8 mouse cellular contexts compared by ENCODE assay signal in the genomic region with DNA sequence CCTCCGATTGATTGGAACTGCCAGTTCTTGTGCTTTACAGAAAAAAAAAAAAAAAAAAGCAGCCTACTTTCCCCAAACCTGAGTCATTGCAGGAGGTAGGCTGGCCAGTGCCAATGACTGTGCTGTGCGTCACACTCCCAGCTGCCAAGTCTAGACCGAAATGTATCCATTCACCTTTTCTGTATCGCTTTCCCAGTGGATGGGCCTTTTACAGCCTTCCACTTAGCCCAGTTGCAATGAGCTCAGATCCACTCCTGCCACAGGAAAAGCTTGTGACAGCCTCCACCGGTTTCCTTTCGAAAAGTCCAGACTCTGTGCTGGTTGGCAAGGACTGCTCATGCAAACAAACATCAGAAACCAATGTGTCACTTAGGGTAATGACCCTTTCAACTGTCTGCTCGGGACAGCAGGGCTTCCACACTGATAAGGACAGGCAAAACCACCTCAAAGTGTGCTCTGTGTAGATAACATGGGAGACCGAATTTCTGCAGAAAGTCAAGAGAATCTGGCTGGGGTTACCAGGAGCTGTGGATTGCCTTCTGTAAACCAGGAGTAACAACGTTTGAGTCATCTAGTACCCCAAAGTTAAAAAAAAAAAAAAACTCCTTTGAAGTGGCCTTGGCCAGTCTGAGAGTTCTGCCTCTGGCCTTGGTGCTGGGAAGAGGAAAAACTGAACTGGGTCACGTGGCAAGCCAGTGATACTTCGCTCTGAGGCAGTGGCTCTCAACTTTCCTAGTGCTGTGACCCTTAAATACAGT. TPM values are rescaled to one million over a fixed set of nuclear protein-coding genes. Genes with fewer than 3 reads are reported as not detected.
DNase-seq lines count a peak whose midpoint lies in the region; ATAC-seq and TF ChIP-seq lines count a peak whose summit lies in the region.

No protein-coding gene starts in this region.

- H3K27ac ChIP-seq in heart, embryonic 15.5 days = no peak overlapping the region
- H3K27ac ChIP-seq in liver, embryonic 15.5 days (replicated peaks) = peak overlapping the region; percentile 99
- H3K27ac ChIP-seq in thymus, adult 2 months (ENCODE audit: control insufficient read depth, insufficient read depth, low read length) = no peak overlapping the region

- no peak for TF ChIP-seq POLR2A in thymus, adult 2 months (IDR thresholded peaks at IDR 0.05; ENCODE audit: control insufficient read depth, extremely low read depth, insufficient read depth, low read length, poor library complexity)

- H3K79me3 ChIP-seq in C2C12 (ENCODE audit: low read depth) = peaks cover 21% of the 10 kb centered on the region

- DNase-seq in heart, postnatal 4 days = no peak
- peak; percentile 82 to 89 for DNase-seq in adrenal gland, postnatal 36 days
- no peak for DNase-seq in gastrocnemius, postnatal 4 days (ENCODE audit: low spot score in 2 of 2)
- DNase-seq in thymus, adult 2 months = no peak

- no peak overlapping the region for H3K9ac ChIP-seq in heart, embryonic 15.5 days
- H3K9ac ChIP-seq in liver, embryonic 15.5 days = peak overlapping the region; percentile 49

- WGBS in heart, embryonic 15.5 days = 32% methylated on average over 11 of the region's 11 CpGs
- 10% methylated on average over 11 of the region's 11 CpGs for WGBS in liver, embryonic 15.5 days (ENCODE audit: insufficient replicate concordance)
- 48% methylated on average over 11 of the region's 11 CpGs for WGBS in thymus, adult 2 months

- H3K36me3 ChIP-seq in heart, embryonic 15.5 days = peaks cover 5% of the 10 kb centered on the region; the same call in 1 of the 2 replicates
- peaks cover 39% of the 10 kb centered on the region for H3K36me3 ChIP-seq in C2C12 (ENCODE audit: control insufficient read depth, insufficient read depth)
- H3K36me3 ChIP-seq in liver, embryonic 15.5 days (replicated peaks) = peaks cover 45% of the 10 kb centered on the region
- H3K36me3 ChIP-seq in thymus, adult 2 months (ENCODE audit: control insufficient read depth, insufficient read depth, low read length) = no peaks in the 10 kb centered on the region

- H3K4me1 ChIP-seq in heart, embryonic 15.5 days (replicated peaks) = peaks cover 7% of the 10 kb centered on the region; the same call in 1 of the 2 replicates
- peaks cover 58% of the 10 kb centered on the region for H3K4me1 ChIP-seq in liver, embryonic 15.5 days (replicated peaks)
- H3K4me1 ChIP-seq in thymus, adult 2 months (replicated peaks; ENCODE audit: control insufficient read depth, insufficient read depth, low read length) = no peaks in the 10 kb centered on the region

- H3K9me3 ChIP-seq in heart, embryonic 15.5 days (replicated peaks) = no peaks in the 10 kb centered on the region
- no peaks in the 10 kb centered on the region for H3K9me3 ChIP-seq in liver, embryonic 15.5 days (replicated peaks)

- H3K79me2 ChIP-seq in C2C12 (ENCODE audit: control insufficient read depth, insufficient read depth) = peaks cover 36% of the 10 kb centered on the region

- no peak overlapping the region for H3K4me2 ChIP-seq in heart, embryonic 15.5 days
- peak overlapping the region; percentile 78 for H3K4me2 ChIP-seq in liver, embryonic 15.5 days

- no peak overlapping the region for H3K4me3 ChIP-seq in heart, embryonic 15.5 days
- H3K4me3 ChIP-seq in C2C12 (ENCODE audit: insufficient read depth, poor library complexity, severe bottlenecking) = no peak overlapping the region
- H3K4me3 ChIP-seq in liver, embryonic 15.5 days (replicated peaks) = peak overlapping the region; percentile 53
- H3K4me3 ChIP-seq in thymus, adult 2 months (ENCODE audit: control insufficient read depth, insufficient read depth, low read length) = no peak overlapping the region

- ATAC-seq in heart, embryonic 15.5 days (replicated peaks; ENCODE audit: insufficient number of reproducible peaks, insufficient read depth, low FRiP score, low read depth) = peak; percentile 20; the same call in 1 of the 2 replicates
- peak; percentile 97 for ATAC-seq in liver, embryonic 15.5 days (ENCODE audit: insufficient read depth)
- no peak for ATAC-seq in CD4-positive, CD25-positive, alpha-beta regulatory T cell, adult 4 months

- no peak overlapping the region for H3ac ChIP-seq in C2C12 (ENCODE audit: control insufficient read depth, insufficient read length, low read depth)

- H3K27me3 ChIP-seq in heart, embryonic 15.5 days = no peaks in the 10 kb centered on the region
- no peaks in the 10 kb centered on the region for H3K27me3 ChIP-seq in C2C12 (ENCODE audit: control insufficient read depth, insufficient read depth, insufficient read length)
- peaks cover 7% of the 10 kb centered on the region; the same call in 1 of the 2 replicates for H3K27me3 ChIP-seq in liver, embryonic 15.5 days
- no peaks in the 10 kb centered on the region for H3K27me3 ChIP-seq in thymus, adult 2 months (ENCODE audit: control insufficient read depth, insufficient read depth, low read length)

- TF ChIP-seq CTCF in C2C12 (IDR thresholded peaks at IDR 0.05; ENCODE audit: control insufficient read depth, insufficient read depth, insufficient read length) = no peak
- no peak for TF ChIP-seq CTCF in thymus, adult 2 months (IDR thresholded peaks at IDR 0.05; ENCODE audit: borderline replicate concordance, control insufficient read depth, extremely low read depth, insufficient read depth, low read length, poor library complexity)

TF ChIP-seq in C2C12, 6 proteins besides CTCF, POLR2A, EP300 and RAD21:
- TF ChIP-seq FOSL1 (IDR thresholded peaks at IDR 0.05; ENCODE audit: insufficient read depth, low read length, poor library complexity, severe bottlenecking) (peak; percentile 96), MYOD1 (IDR thresholded peaks at IDR 0.05; ENCODE audit: control insufficient read depth, insufficient read length, low read depth) (peak; percentile 83), USF1 (IDR thresholded peaks at IDR 0.05; ENCODE audit: low read depth) (peak; percentile 97), MYOG (IDR thresholded peaks at IDR 0.05; ENCODE audit: control insufficient read depth, extremely low read depth, insufficient read length) (no peak), CEBPB (IDR thresholded peaks at IDR 0.05; ENCODE audit: low read depth) (no peak), MAX (IDR thresholded peaks at IDR 0.05) (peak; percentile 11)

RNA-seq across cellular contexts. Expression of a gene that starts 12.0 kb away (rescaled TPM):
- 1.7 and 2.5 TPM in 2 replicates for polyA plus RNA-seq in heart, embryonic 15.5 days (2015; fragmentation: Nextera tagmentation; extraction: Ambion mirVana)
- 1 to 10 TPM; 1.2 to 1.7 TPM for total RNA-seq in heart, postnatal 4 days (2021)
- 5.0 TPM for polyA plus RNA-seq in C2C12 (2012; fragmentation: generic; extraction: Trizol)
- total RNA-seq in adrenal gland, postnatal 36 days (2021) = 1 to 10 TPM; 4.3 to 7.3 TPM
- 16.6 and 18.3 TPM in 2 replicates for polyA plus RNA-seq in liver, embryonic 15.5 days (2015; fragmentation: Nextera tagmentation; extraction: Ambion mirVana)
- under 1 TPM in 1 of 2 experiments, not detected in 1; 0.19 TPM for polyA plus RNA-seq in CD4-positive, CD25-positive, alpha-beta regulatory T cell, adult 4 months (2017; shearing (Covaris generic))
- under 1 TPM; 0.17 to 0.29 TPM for total RNA-seq in gastrocnemius, postnatal 4 days (2021)
- polyA plus RNA-seq in thymus, adult 2 months (2012; rRNA removed) = 0.78 and 0.98 TPM in 2 replicates

RNA-seq across cellular contexts. Expression of a gene that starts 26.8 kb away (rescaled TPM):
- 41.2 and 47.9 TPM in 2 replicates for polyA plus RNA-seq in heart, embryonic 15.5 days (2015; fragmentation: Nextera tagmentation; extraction: Ambion mirVana)
- 10 to 100 TPM; 36.7 to 37.1 TPM for total RNA-seq in heart, postnatal 4 days (2021)
- 33.3 TPM for polyA plus RNA-seq in C2C12 (2012; fragmentation: generic; extraction: Trizol)
- total RNA-seq in adrenal gland, postnatal 36 days (2021) = 10 to 100 TPM; 34.8 to 46.9 TPM
- polyA plus RNA-seq in liver, embryonic 15.5 days (2015; fragmentation: Nextera tagmentation; extraction: Ambion mirVana) = 26.0 and 28.1 TPM in 2 replicates
- polyA plus RNA-seq in CD4-positive, CD25-positive, alpha-beta regulatory T cell, adult 4 months (2017; shearing (Covaris generic)) = 10 to 100 TPM; 52.0 to 75.1 TPM
- 10 to 100 TPM; 25.3 to 27.2 TPM for total RNA-seq in gastrocnemius, postnatal 4 days (2021)
- polyA plus RNA-seq in thymus, adult 2 months (2012; rRNA removed) = 41.3 and 41.9 TPM in 2 replicates

RNA-seq across cellular contexts. Expression of a gene that starts 28.5 kb away (rescaled TPM):
- 57.5 and 69.4 TPM in 2 replicates for polyA plus RNA-seq in heart, embryonic 15.5 days (2015; fragmentation: Nextera tagmentation; extraction: Ambion mirVana)
- 100 to 1,000 TPM; 206 to 226 TPM for total RNA-seq in heart, postnatal 4 days (2021)
- polyA plus RNA-seq in C2C12 (2012; fragmentation: generic; extraction: Trizol) = 87.0 TPM
- 100 to 1,000 TPM; 205 to 213 TPM for total RNA-seq in adrenal gland, postnatal 36 days (2021)
- 13.0 and 15.7 TPM in 2 replicates for polyA plus RNA-seq in liver, embryonic 15.5 days (2015; fragmentation: Nextera tagmentation; extraction: Ambion mirVana)
- polyA plus RNA-seq in CD4-positive, CD25-positive, alpha-beta regulatory T cell, adult 4 months (2017; shearing (Covaris generic)) = 10 to 100 TPM in 1 of 2 experiments, 1 to 10 TPM in 1; 5.6 to 10.9 TPM
- total RNA-seq in gastrocnemius, postnatal 4 days (2021) = 100 to 1,000 TPM; 159 to 163 TPM
- 67.2 and 69.6 TPM in 2 replicates for polyA plus RNA-seq in thymus, adult 2 months (2012; rRNA removed)

Comparison
In these comparisons a context has a peak if more than half of its experiments do, and no peak if none do; other contexts are left out.
1. DNase-seq: peak in adrenal gland, postnatal 36 days (2 of 2); none in heart, postnatal 4 days (single experiment), gastrocnemius, postnatal 4 days (0 of 2) and thymus, adult 2 months (single experiment).